Mouse (Mus musculus) cortical plate, adult 2 months (tissue): ENCODE results near the gene Galns.

Experiments
- CTCF ChIP-seq: fragments of 200-500 bp; IDR thresholded peaks from 2 replicates; pipeline ENCODE4 v1.5.1; 2011; ENCODE audit warnings: mild to moderate bottlenecking, control low read depth, low read length; ENCODE audit not compliant: insufficient read depth; ENCODE audit errors: extremely low read depth
- POLR2A ChIP-seq: fragments of 200-500 bp; IDR thresholded peaks from 2 replicates; pipeline ENCODE4 v1.6.1; 2011; ENCODE audit warnings: mild to moderate bottlenecking, low read length, control low read depth; ENCODE audit not compliant: insufficient read depth; ENCODE audit errors: extremely low read depth

DNA sequence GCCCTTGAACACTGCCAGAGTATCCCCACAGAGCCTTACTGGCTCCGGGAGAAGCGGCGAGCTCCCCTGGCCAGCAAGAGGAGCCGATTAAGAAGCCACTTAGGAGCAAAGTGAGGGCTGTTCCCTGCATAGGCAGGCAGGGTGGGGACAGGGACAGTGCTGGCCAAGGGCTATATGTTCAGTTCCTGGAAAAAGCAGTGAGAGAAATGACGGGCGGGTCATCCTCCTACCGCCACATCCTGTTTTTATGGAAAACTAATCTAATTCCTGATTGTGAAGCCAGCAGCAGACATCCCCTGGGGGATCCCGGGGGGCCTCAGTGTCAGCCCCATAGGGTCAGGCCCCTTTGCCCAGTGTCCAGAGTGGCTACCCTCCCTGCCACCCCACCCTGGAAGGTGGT, 80.0 kb downstream of the Galns start:
- TF ChIP-seq CTCF: no peak
- no peak for TF ChIP-seq POLR2A
